ENCODE assay signal across 8 mouse cellular contexts in genomic region chr7:4788499-4789435, GRCm38 (mm10). TPM values are rescaled to one million over a fixed set of nuclear protein-coding genes. Genes with fewer than 3 reads are reported as not detected.
DNase-seq lines count a peak whose midpoint lies in the region; ATAC-seq and TF ChIP-seq lines count a peak whose summit lies in the region.

No protein-coding gene starts in this region.

- ATAC-seq in G1E (ENCODE audit: extremely low read depth, insufficient number of reproducible peaks, low FRiP score, poor library complexity, severe bottlenecking) = peak; percentile 30; the same call in 1 of the 2 replicates
- peak; percentile 18 for ATAC-seq in forebrain, embryonic 16.5 days

- peak overlapping the region; percentile 83 for H3K4me3 ChIP-seq in G1E (ENCODE audit: low read depth, low read length)
- H3K4me3 ChIP-seq in brown adipose tissue, adult 24 weeks (ENCODE audit: insufficient read depth, low read depth, low read length) = peak overlapping the region; percentile 82
- H3K4me3 ChIP-seq in forebrain, embryonic 16.5 days (replicated peaks; ENCODE audit: low read length) = peak overlapping the region; percentile 61

- no peaks in the 10 kb centered on the region for H3K9me3 ChIP-seq in G1E (replicated peaks)
- no peaks in the 10 kb centered on the region for H3K9me3 ChIP-seq in forebrain, embryonic 16.5 days (ENCODE audit: control insufficient read depth, low read length)

- no peak overlapping the region for H3K27ac ChIP-seq in brown adipose tissue, adult 24 weeks (replicated peaks; ENCODE audit: low read depth, low read length)
- peak overlapping the region; percentile 35; the same call in 1 of the 2 replicates for H3K27ac ChIP-seq in forebrain, embryonic 16.5 days (ENCODE audit: low read length)

- no peaks in the 10 kb centered on the region for H3K27me3 ChIP-seq in G1E (ENCODE audit: insufficient read depth, low read length)
- peaks cover 9% of the 10 kb centered on the region for H3K27me3 ChIP-seq in forebrain, embryonic 16.5 days (replicated peaks; ENCODE audit: control insufficient read depth, insufficient read depth, low read length)

- peaks cover 60% of the 10 kb centered on the region for H3K4me1 ChIP-seq in G1E (ENCODE audit: insufficient read depth, low read depth, low read length)
- H3K4me1 ChIP-seq in brown adipose tissue, adult 24 weeks (ENCODE audit: control insufficient read depth, insufficient read depth, insufficient read length, low read length) = no peaks in the 10 kb centered on the region
- H3K4me1 ChIP-seq in forebrain, embryonic 16.5 days (replicated peaks; ENCODE audit: control insufficient read depth, insufficient read depth, low read length) = peaks cover 19% of the 10 kb centered on the region

- WGBS in forebrain, embryonic 16.5 days = 2% methylated on average over 63 of the region's 64 CpGs

- no peak for TF ChIP-seq CTCF in G1E (IDR thresholded peaks at IDR 0.05; ENCODE audit: low read depth, low read length)

- peaks cover 46% of the 10 kb centered on the region for H3K36me3 ChIP-seq in G1E (replicated peaks)
- H3K36me3 ChIP-seq in forebrain, embryonic 16.5 days (ENCODE audit: control insufficient read depth, insufficient read depth) = no peaks in the 10 kb centered on the region

- peak overlapping the region; percentile 66 for H3K9ac ChIP-seq in forebrain, embryonic 16.5 days (replicated peaks; ENCODE audit: low read depth, low read length)

- peak; percentile 78 for DNase-seq in G1E (ENCODE audit: low spot score)
- peak; percentile 73 for DNase-seq in heart, postnatal 4 days
- DNase-seq in layer of hippocampus, postnatal 36 days = peak; percentile 65 to 66
- peak; percentile 43 for DNase-seq in lung, postnatal 25 days (ENCODE audit: low spot score)
- DNase-seq in retina, embryonic 14.5 days (ENCODE audit: low spot score) = peak; percentile 74
- DNase-seq in urinary bladder, adult 2 months (ENCODE audit: low spot score) = peak; percentile 79

- H3K4me2 ChIP-seq in forebrain, embryonic 16.5 days (ENCODE audit: low read length) = peak overlapping the region; percentile 92

RNA-seq across cellular contexts. Expression of gene Tmem238, which starts 0.7 kb away (rescaled TPM):
- total RNA-seq in G1E (2014; fragmentation: Nextera tagmentation) (1.7 and 4.7 TPM in 2 replicates), G1E (2017) (6.8 and 12.1 TPM in 2 replicates)
- 40.6 and 61.2 TPM in 2 replicates for polyA plus RNA-seq in G1E (2012)
- 17.0 and 23.3 TPM in 2 replicates for polyA plus RNA-seq in brown adipose tissue, adult 24 weeks (2012; ENCODE audit: insufficient read depth, insufficient read length, missing spikeins)
- polyA plus RNA-seq in forebrain, embryonic 16.5 days (2015; fragmentation: Nextera tagmentation; extraction: Ambion mirVana) = 3.3 and 4.1 TPM in 2 replicates
- total RNA-seq in heart, postnatal 4 days (2021) = 1 to 10 TPM; 2.7 to 5.1 TPM
- total RNA-seq in layer of hippocampus, postnatal 36 days (2021) = 1 to 10 TPM; 1.4 to 2.0 TPM
- polyA plus RNA-seq in urinary bladder, adult 2 months (2012; rRNA removed) = 13.6 and 14.6 TPM in 2 replicates

RNA-seq across cellular contexts. Expression of gene Rpl28, which starts 3.9 kb away (rescaled TPM):
- 1,543 and 2,339 TPM in 2 replicates for total RNA-seq in G1E (2014; fragmentation: Nextera tagmentation)
- total RNA-seq in G1E (2017) = 548 and 573 TPM in 2 replicates
- 5,642 and 5,886 TPM in 2 replicates for polyA plus RNA-seq in G1E (2012)
- 347 and 411 TPM in 2 replicates for polyA plus RNA-seq in brown adipose tissue, adult 24 weeks (2012; ENCODE audit: insufficient read depth, insufficient read length, missing spikeins)
- polyA plus RNA-seq in forebrain, embryonic 16.5 days (2015; fragmentation: Nextera tagmentation; extraction: Ambion mirVana) = 173 and 179 TPM in 2 replicates
- 100 to 1,000 TPM; 726 to 732 TPM for total RNA-seq in heart, postnatal 4 days (2021)
- 100 to 1,000 TPM; 454 to 487 TPM for total RNA-seq in layer of hippocampus, postnatal 36 days (2021)
- 448 and 645 TPM in 2 replicates for polyA plus RNA-seq in urinary bladder, adult 2 months (2012; rRNA removed)

RNA-seq across cellular contexts. Expression of gene Tmem190, which starts 6.0 kb away (rescaled TPM):
- total RNA-seq in G1E (2014; fragmentation: Nextera tagmentation) (not detected in 2 replicates), G1E (2017) (0.41 TPM in 1 of 2 replicates, not detected in the other)
- not detected in 2 replicates for polyA plus RNA-seq in G1E (2012)
- not detected in 2 replicates for polyA plus RNA-seq in brown adipose tissue, adult 24 weeks (2012; ENCODE audit: insufficient read depth, insufficient read length, missing spikeins)
- polyA plus RNA-seq in forebrain, embryonic 16.5 days (2015; fragmentation: Nextera tagmentation; extraction: Ambion mirVana) = not detected in 2 replicates
- total RNA-seq in heart, postnatal 4 days (2021) = not detected
- not detected for total RNA-seq in layer of hippocampus, postnatal 36 days (2021)
- not detected in 2 replicates for polyA plus RNA-seq in urinary bladder, adult 2 months (2012; rRNA removed)

RNA-seq across cellular contexts. Expression of gene Il11, which starts 6.1 kb away (rescaled TPM):
- total RNA-seq in G1E (2014; fragmentation: Nextera tagmentation) = not detected in 2 replicates
- total RNA-seq in G1E (2017) = not detected in 2 replicates
- polyA plus RNA-seq in G1E (2012) = 0.13 and 0.15 TPM in 2 replicates
- polyA plus RNA-seq in brown adipose tissue, adult 24 weeks (2012; ENCODE audit: insufficient read depth, insufficient read length, missing spikeins) = not detected in 2 replicates
- 0.53 and 1.1 TPM in 2 replicates for polyA plus RNA-seq in forebrain, embryonic 16.5 days (2015; fragmentation: Nextera tagmentation; extraction: Ambion mirVana)
- under 1 TPM in 1 of 2 experiments, not detected in 1; 0.23 TPM for total RNA-seq in heart, postnatal 4 days (2021)
- total RNA-seq in layer of hippocampus, postnatal 36 days (2021) = under 1 TPM in 1 of 2 experiments, not detected in 1; 0.47 TPM
- 0.61 and 0.62 TPM in 2 replicates for polyA plus RNA-seq in urinary bladder, adult 2 months (2012; rRNA removed)

RNA-seq across cellular contexts. Expression of gene Fam71e2, which starts 17.7 kb away (rescaled TPM):
- total RNA-seq in G1E (2014; fragmentation: Nextera tagmentation) (not detected in 2 replicates), G1E (2017) (0.05 and 0.06 TPM in 2 replicates)
- not detected in 2 replicates for polyA plus RNA-seq in G1E (2012)
- polyA plus RNA-seq in brown adipose tissue, adult 24 weeks (2012; ENCODE audit: insufficient read depth, insufficient read length, missing spikeins) = not detected in 2 replicates
- polyA plus RNA-seq in forebrain, embryonic 16.5 days (2015; fragmentation: Nextera tagmentation; extraction: Ambion mirVana) = not detected in 2 replicates
- total RNA-seq in heart, postnatal 4 days (2021) = not detected
- total RNA-seq in layer of hippocampus, postnatal 36 days (2021) = not detected
- 0.06 and 0.08 TPM in 2 replicates for polyA plus RNA-seq in urinary bladder, adult 2 months (2012; rRNA removed)
